Mouse (Mus musculus): ENCODE data around the gene Cox11.

The Cox11 gene

GRCm38 (mm10) chr11:90637440-90638311, at the start of gene Cox11, which contains the start of gene Stxbp4:
Gene Cox11 (plus strand): TSS chr11:90638173.
Gene Stxbp4 (minus strand): TSS chr11:90638084.
- DNase-seq, result peak; percentile 94

- no peak for DNase-seq
These were observed 47.0 kb upstream of the Cox11 start for GRCm38 (mm10) chr11:90590996-90591395.

- no peak for DNase-seq
These were observed 42.1 kb upstream of the Cox11 start for GRCm38 (mm10) chr11:90595826-90596225.

GRCm38 (mm10) chr11:90603066-90603465, 34.9 kb upstream of the Cox11 start:
- no peak for DNase-seq

GRCm38 (mm10) chr11:90612118-90612517, 25.9 kb upstream of the Cox11 start:
- no peak for DNase-seq

- DNase-seq, result no peak
These were observed 23.2 kb upstream of the Cox11 start for GRCm38 (mm10) chr11:90614743-90615142.

- no peak for DNase-seq
These were observed 21.5 kb upstream of the Cox11 start for GRCm38 (mm10) chr11:90616431-90616830.

GRCm38 (mm10) chr11:90622044-90622443, 15.9 kb upstream of the Cox11 start:
- no peak for DNase-seq

GRCm38 (mm10) chr11:90622500-90622899, 15.5 kb upstream of the Cox11 start:
- no peak for DNase-seq

- DNase-seq, result no peak
These were observed 14.5 kb upstream of the Cox11 start for GRCm38 (mm10) chr11:90623477-90623876.

- no peak for DNase-seq
These were observed 12.8 kb upstream of the Cox11 start for GRCm38 (mm10) chr11:90625174-90625573.

- no peak for DNase-seq
These were observed 10.2 kb upstream of the Cox11 start for GRCm38 (mm10) chr11:90627751-90628150.

- no peak for DNase-seq
These were observed 5.5 kb upstream of the Cox11 start for GRCm38 (mm10) chr11:90632480-90632879.

- no peak for DNase-seq
These were observed 3.3 kb upstream of the Cox11 start for GRCm38 (mm10) chr11:90634661-90635060.

- DNase-seq, result peak; percentile 73
These were observed 398 bp downstream of the Cox11 start for GRCm38 (mm10) chr11:90638312-90638830.

- DNase-seq, result no peak
These were observed 11.8 kb downstream of the Cox11 start for GRCm38 (mm10) chr11:90649777-90650176.

GRCm38 (mm10) chr11:90650231-90650885, 12.4 kb downstream of the Cox11 start:
- DNase-seq, result no peak

- DNase-seq, result no peak
These were observed 14.6 kb downstream of the Cox11 start for GRCm38 (mm10) chr11:90652603-90653002.

- no peak for DNase-seq
These were observed 19.6 kb downstream of the Cox11 start for GRCm38 (mm10) chr11:90657527-90657926.

- DNase-seq, result no peak
These were observed 22.7 kb downstream of the Cox11 start for GRCm38 (mm10) chr11:90660662-90661061.

- peak; percentile 89 for DNase-seq
These were observed 25.1 kb downstream of the Cox11 start for GRCm38 (mm10) chr11:90663052-90663451.

- no peak for DNase-seq
These were observed 25.8 kb downstream of the Cox11 start for GRCm38 (mm10) chr11:90663618-90664297.

- peak; percentile 87 for DNase-seq
These were observed 26.5 kb downstream of the Cox11 start for GRCm38 (mm10) chr11:90664345-90664986.
